Mouse (Mus musculus): ENCODE measurements around the gene Gsg1. TPM values are rescaled to one million over a fixed set of nuclear protein-coding genes. Genes with fewer than 3 reads are reported as not detected.
A peak's percentile ranks its signal among the peaks of the same experiment; 100 is the strongest.

Gsg1 gene
- polyA plus RNA-seq, 1 experiment: not detected

GRCm38 (mm10) chr6:135245586-135245985, 8.6 kb downstream of the Gsg1 start:
- Histone ChIP-seq H3K4me3 (ENCODE audit: low read depth, low read length) (no peak overlapping the region), H3K27me3 (ENCODE audit: control insufficient read depth, insufficient read depth, low read length, poor library complexity, severe bottlenecking) (no peaks in the 10 kb centered on the region), H3K4me1 (ENCODE audit: control insufficient read depth, insufficient read depth, low read length) (no peaks in the 10 kb centered on the region), H3K9ac (ENCODE audit: low read depth, poor library complexity, severe bottlenecking) (no peak overlapping the region), H3K27ac (ENCODE audit: insufficient read depth, low read length) (no peak overlapping the region), H3K36me3 (ENCODE audit: control insufficient read depth, insufficient read depth, low read length, poor library complexity, severe bottlenecking) (no peaks in the 10 kb centered on the region), H3K9me3 (replicated peaks; ENCODE audit: control insufficient read depth, insufficient read depth, low read length, poor library complexity, severe bottlenecking) (no peaks in the 10 kb centered on the region)
- TF ChIP-seq EP300 (IDR thresholded peaks at IDR 0.05; ENCODE audit: insufficient read depth, low read depth, low read length) (no peak), POLR2A (IDR thresholded peaks at IDR 0.05; ENCODE audit: insufficient read depth, low read length) (no peak), CTCF (IDR thresholded peaks at IDR 0.05; ENCODE audit: low read depth, low read length) (no peak)

- no peaks in the 10 kb centered on the region for H3K27me3 ChIP-seq (ENCODE audit: control insufficient read depth, insufficient read depth, low read length, poor library complexity, severe bottlenecking)
- no peak overlapping the region for H3K27ac ChIP-seq (ENCODE audit: insufficient read depth, low read length)
- no peaks in the 10 kb centered on the region for H3K9me3 ChIP-seq (replicated peaks; ENCODE audit: control insufficient read depth, insufficient read depth, low read length, poor library complexity, severe bottlenecking)
- H3K9ac ChIP-seq (ENCODE audit: low read depth, poor library complexity, severe bottlenecking): no peak overlapping the region
- TF ChIP-seq CTCF (IDR thresholded peaks at IDR 0.05; ENCODE audit: low read depth, low read length) (no peak), EP300 (IDR thresholded peaks at IDR 0.05; ENCODE audit: insufficient read depth, low read depth, low read length) (no peak), POLR2A (IDR thresholded peaks at IDR 0.05; ENCODE audit: insufficient read depth, low read length) (no peak)
- no peaks in the 10 kb centered on the region for H3K36me3 ChIP-seq (ENCODE audit: control insufficient read depth, insufficient read depth, low read length, poor library complexity, severe bottlenecking)
- H3K4me3 ChIP-seq (ENCODE audit: low read depth, low read length): no peak overlapping the region
- peaks cover 2% of the 10 kb centered on the region for H3K4me1 ChIP-seq (ENCODE audit: control insufficient read depth, insufficient read depth, low read length)
Observed at GRCm38 (mm10) chr6:135240361-135240760, 13.8 kb downstream of the Gsg1 start.

GRCm38 (mm10) chr6:135238211-135238610, 15.9 kb downstream of the Gsg1 start:
- H3K27me3 ChIP-seq (ENCODE audit: control insufficient read depth, insufficient read depth, low read length, poor library complexity, severe bottlenecking): no peaks in the 10 kb centered on the region
- no peak for TF ChIP-seq CTCF (IDR thresholded peaks at IDR 0.05; ENCODE audit: low read depth, low read length)
- 0 out of 2 replicates have a peak, but pooled peaks have one; percentile 39 for TF ChIP-seq EP300 (IDR thresholded peaks at IDR 0.05; ENCODE audit: insufficient read depth, low read depth, low read length)

GRCm38 (mm10) chr6:135237326-135237725, 16.8 kb downstream of the Gsg1 start:
- Histone ChIP-seq H3K27ac (ENCODE audit: insufficient read depth, low read length) (no peak overlapping the region), H3K9ac (ENCODE audit: low read depth, poor library complexity, severe bottlenecking) (no peak overlapping the region), H3K36me3 (ENCODE audit: control insufficient read depth, insufficient read depth, low read length, poor library complexity, severe bottlenecking) (no peaks in the 10 kb centered on the region), H3K4me1 (ENCODE audit: control insufficient read depth, insufficient read depth, low read length) (peaks cover 2% of the 10 kb centered on the region), H3K4me3 (ENCODE audit: low read depth, low read length) (no peak overlapping the region), H3K27me3 (ENCODE audit: control insufficient read depth, insufficient read depth, low read length, poor library complexity, severe bottlenecking) (no peaks in the 10 kb centered on the region), H3K9me3 (replicated peaks; ENCODE audit: control insufficient read depth, insufficient read depth, low read length, poor library complexity, severe bottlenecking) (no peaks in the 10 kb centered on the region)
- TF ChIP-seq POLR2A (IDR thresholded peaks at IDR 0.05; ENCODE audit: insufficient read depth, low read length): no peak
- no peak for TF ChIP-seq CTCF (IDR thresholded peaks at IDR 0.05; ENCODE audit: low read depth, low read length)
- TF ChIP-seq EP300 (IDR thresholded peaks at IDR 0.05; ENCODE audit: insufficient read depth, low read depth, low read length): no peak

More at GRCm38 (mm10) chr6:135238211-135238610, 15.9 kb downstream of the Gsg1 start:
- Histone ChIP-seq H3K9ac (ENCODE audit: low read depth, poor library complexity, severe bottlenecking) (no peak overlapping the region), H3K9me3 (replicated peaks; ENCODE audit: control insufficient read depth, insufficient read depth, low read length, poor library complexity, severe bottlenecking) (no peaks in the 10 kb centered on the region), H3K4me3 (ENCODE audit: low read depth, low read length) (no peak overlapping the region), H3K27ac (ENCODE audit: insufficient read depth, low read length) (peak overlapping the region; percentile 43), H3K36me3 (ENCODE audit: control insufficient read depth, insufficient read depth, low read length, poor library complexity, severe bottlenecking) (no peaks in the 10 kb centered on the region), H3K4me1 (ENCODE audit: control insufficient read depth, insufficient read depth, low read length) (peaks cover 2% of the 10 kb centered on the region)

GRCm38 (mm10) chr6:135236576-135236975, 17.6 kb downstream of the Gsg1 start:
- Histone ChIP-seq H3K9me3 (replicated peaks; ENCODE audit: control insufficient read depth, insufficient read depth, low read length, poor library complexity, severe bottlenecking) (no peaks in the 10 kb centered on the region), H3K27ac (ENCODE audit: insufficient read depth, low read length) (no peak overlapping the region), H3K4me1 (ENCODE audit: control insufficient read depth, insufficient read depth, low read length) (peaks cover 2% of the 10 kb centered on the region), H3K27me3 (ENCODE audit: control insufficient read depth, insufficient read depth, low read length, poor library complexity, severe bottlenecking) (no peaks in the 10 kb centered on the region), H3K36me3 (ENCODE audit: control insufficient read depth, insufficient read depth, low read length, poor library complexity, severe bottlenecking) (no peaks in the 10 kb centered on the region), H3K9ac (ENCODE audit: low read depth, poor library complexity, severe bottlenecking) (no peak overlapping the region), H3K4me3 (ENCODE audit: low read depth, low read length) (no peak overlapping the region)
- TF ChIP-seq POLR2A (IDR thresholded peaks at IDR 0.05; ENCODE audit: insufficient read depth, low read length) (no peak), EP300 (IDR thresholded peaks at IDR 0.05; ENCODE audit: insufficient read depth, low read depth, low read length) (no peak), CTCF (IDR thresholded peaks at IDR 0.05; ENCODE audit: low read depth, low read length) (peak; percentile 24)

GRCm38 (mm10) chr6:135235742-135236141, 18.4 kb downstream of the Gsg1 start:
- TF ChIP-seq CTCF (IDR thresholded peaks at IDR 0.05; ENCODE audit: low read depth, low read length) (no peak), EP300 (IDR thresholded peaks at IDR 0.05; ENCODE audit: insufficient read depth, low read depth, low read length) (no peak), POLR2A (IDR thresholded peaks at IDR 0.05; ENCODE audit: insufficient read depth, low read length) (no peak)
- Histone ChIP-seq H3K36me3 (ENCODE audit: control insufficient read depth, insufficient read depth, low read length, poor library complexity, severe bottlenecking) (no peaks in the 10 kb centered on the region), H3K27me3 (ENCODE audit: control insufficient read depth, insufficient read depth, low read length, poor library complexity, severe bottlenecking) (no peaks in the 10 kb centered on the region), H3K4me3 (ENCODE audit: low read depth, low read length) (no peak overlapping the region), H3K9ac (ENCODE audit: low read depth, poor library complexity, severe bottlenecking) (no peak overlapping the region), H3K4me1 (ENCODE audit: control insufficient read depth, insufficient read depth, low read length) (peaks cover 2% of the 10 kb centered on the region), H3K27ac (ENCODE audit: insufficient read depth, low read length) (no peak overlapping the region), H3K9me3 (replicated peaks; ENCODE audit: control insufficient read depth, insufficient read depth, low read length, poor library complexity, severe bottlenecking) (no peaks in the 10 kb centered on the region)
